Mouse (Mus musculus) MEL (cell line): Measurements from ENCODE around the gene Mrpl24. TPM values are rescaled to one million over a fixed set of nuclear protein-coding genes. Genes with fewer than 3 reads are reported as not detected.

Experiments used
- DNase-seq: peaks from one replicate; pipeline ENCODE4 v3.0.0; 2011; ENCODE audit warnings: low read depth, low spot score
- H3K27ac ChIP-seq: 2 replicates; pipeline ENCODE4 v1.5.1; 2012; ENCODE audit warnings: low read depth, mild to moderate bottlenecking, control low read depth, low read length, moderate library complexity; ENCODE audit not compliant: control insufficient read depth
- H3K27me3 ChIP-seq, 2 experiments: fragments of 150-350 bp in 1 of 2; sonication (generic) in 1 of 2; 2 replicates each; pipeline ENCODE4 v1.6.1; 2012; ENCODE audit warnings: low read length in 2 of 2, mild to moderate bottlenecking in 2 of 2, improper control_type of control experiment in 1 of 2, moderate library complexity in 1 of 2; ENCODE audit not compliant: insufficient read depth in 2 of 2, control insufficient read depth in 1 of 2
- H3K36me3 ChIP-seq, 2 experiments: 2 replicates each; pipeline ENCODE4 v1.6.1; 2012 to 2014; ENCODE audit warnings: low read length in 2 of 2, improper control_type of control experiment in 1 of 2, inconsistent platforms in 1 of 2, mild to moderate bottlenecking in 1 of 2; ENCODE audit not compliant: insufficient read depth in 2 of 2, control insufficient read depth in 1 of 2
- H3K4me1 ChIP-seq, 2 experiments: fragments of 150-350 bp in 1 of 2; sonication (generic) in 1 of 2; 2 replicates each; pipeline ENCODE4 v1.6.1; 2012; ENCODE audit warnings: low read length in 2 of 2, improper control_type of control experiment in 1 of 2, mild to moderate bottlenecking in 1 of 2; ENCODE audit not compliant: insufficient read depth in 2 of 2, control insufficient read depth in 1 of 2
- H3K4me3 ChIP-seq, 2 experiments: fragments of 150-350 bp in 1 of 2; sonication (generic) in 1 of 2; 2 replicates each; pipeline ENCODE4 v1.5.1; 2012; ENCODE audit warnings: low read depth in 2 of 2, low read length in 2 of 2, mild to moderate bottlenecking in 2 of 2, moderate library complexity in 2 of 2, control low read depth in 1 of 2, improper control_type of control experiment in 1 of 2; ENCODE audit not compliant: control insufficient read depth in 1 of 2, insufficient read depth in 1 of 2
- H3K79me2 ChIP-seq: 2 replicates; pipeline ENCODE4 v1.6.1; 2012; ENCODE audit warnings: mild to moderate bottlenecking, low read length, moderate library complexity; ENCODE audit not compliant: control insufficient read depth, poor library complexity, insufficient read depth
- H3K9ac ChIP-seq: 2 replicates; pipeline ENCODE4 v1.6.1; 2012; ENCODE audit warnings: low read depth, mild to moderate bottlenecking, control low read depth, low read length, moderate library complexity; ENCODE audit not compliant: control insufficient read depth, poor library complexity, severe bottlenecking
- H3K9me3 ChIP-seq: fragments of 150-350 bp; sonication (generic); replicated peaks from 2 replicates; pipeline ENCODE4 v1.6.1; 2012; ENCODE audit warnings: mild to moderate bottlenecking, low read length, improper control_type of control experiment, moderate library complexity; ENCODE audit not compliant: insufficient read depth
- CHD1 ChIP-seq: IDR thresholded peaks from 2 replicates; pipeline ENCODE4 v1.6.1; 2012; ENCODE audit warnings: low read depth, mild to moderate bottlenecking, inconsistent platforms, low read length, improper control_type of control experiment
- CTCF ChIP-seq, 3 experiments: IDR thresholded peaks in 2 of 3; conservative IDR thresholded peaks in 1 of 3; 2 replicates each; pipeline ENCODE4 v1.5.1; 2011 to 2012; ENCODE audit warnings: low read length in 3 of 3, low read depth in 2 of 3, mild to moderate bottlenecking in 2 of 3, improper control_type of control experiment in 1 of 3, inconsistent platforms in 1 of 3, mixed read lengths in 1 of 3, moderate library complexity in 1 of 3; ENCODE audit not compliant: control insufficient read depth in 1 of 3, insufficient read depth in 1 of 3, poor library complexity in 1 of 3, severe bottlenecking in 1 of 3
- ELF1 ChIP-seq: IDR thresholded peaks from 2 replicates; pipeline ENCODE4 v1.6.1; 2014; ENCODE audit warnings: low read depth, mild to moderate bottlenecking, inconsistent platforms, low read length, improper control_type of control experiment, moderate library complexity
- GATA1 ChIP-seq: IDR thresholded peaks from 2 replicates; pipeline ENCODE4 v1.6.1; 2011; ENCODE audit warnings: low read depth, low read length, improper control_type of control experiment
- KAT2A ChIP-seq: conservative IDR thresholded peaks from 2 replicates; pipeline ENCODE4 v1.6.1; 2012; ENCODE audit warnings: low read depth, low read length, improper control_type of control experiment, inconsistent platforms
- MAFK ChIP-seq: IDR thresholded peaks from 2 replicates; pipeline ENCODE4 v1.6.1; 2011; ENCODE audit warnings: low read depth, mild to moderate bottlenecking, low read length, improper control_type of control experiment, borderline replicate concordance
- MEF2A ChIP-seq: IDR thresholded peaks from 2 replicates; pipeline ENCODE4 v1.6.1; 2014; ENCODE audit warnings: low read depth, mild to moderate bottlenecking, inconsistent platforms, low read length, improper control_type of control experiment; ENCODE audit not compliant: poor library complexity, insufficient replicate concordance, severe bottlenecking; ENCODE audit errors: extremely low read depth
- MXI1 ChIP-seq: IDR thresholded peaks from 2 replicates; pipeline ENCODE4 v1.6.1; 2011; ENCODE audit warnings: mild to moderate bottlenecking, low read depth, low read length, improper control_type of control experiment
- MYB ChIP-seq: IDR thresholded peaks from 2 replicates; pipeline ENCODE4 v1.6.1; 2011; ENCODE audit warnings: mild to moderate bottlenecking, low read depth, low read length, improper control_type of control experiment
- MYC ChIP-seq: IDR thresholded peaks from 2 replicates; pipeline ENCODE4 v1.6.1; 2011; ENCODE audit warnings: low read depth, mild to moderate bottlenecking, low read length, improper control_type of control experiment, moderate library complexity
- NELFE ChIP-seq: IDR thresholded peaks from 2 replicates; pipeline ENCODE4 v1.6.1; 2011; ENCODE audit warnings: low read depth, low read length, improper control_type of control experiment
- NRF1 ChIP-seq: IDR thresholded peaks from 2 replicates; pipeline ENCODE4 v1.6.1; 2014; ENCODE audit warnings: low read depth, mild to moderate bottlenecking, inconsistent platforms, low read length, improper control_type of control experiment, moderate library complexity; ENCODE audit not compliant: poor library complexity, insufficient read depth, severe bottlenecking
- POLR2AphosphoS2 ChIP-seq: IDR thresholded peaks from 2 replicates; pipeline ENCODE4 v1.6.1; 2011; ENCODE audit warnings: low read length, improper control_type of control experiment
- RAD21 ChIP-seq: IDR thresholded peaks from 2 replicates; pipeline ENCODE4 v1.6.1; 2011; ENCODE audit warnings: mild to moderate bottlenecking, low read depth, low read length, improper control_type of control experiment
- SMC3 ChIP-seq: IDR thresholded peaks from 2 replicates; pipeline ENCODE4 v1.6.1; 2011; ENCODE audit warnings: low read depth, low read length, improper control_type of control experiment
- TAL1 ChIP-seq: IDR thresholded peaks from 2 replicates; pipeline ENCODE4 v1.6.1; 2012; ENCODE audit warnings: mild to moderate bottlenecking, inconsistent platforms, low read length, moderate library complexity, mixed read lengths
- TBP ChIP-seq: IDR thresholded peaks from 2 replicates; pipeline ENCODE4 v1.8.0; 2011; ENCODE audit warnings: low read depth, low read length, improper control_type of control experiment
- UBTF ChIP-seq: IDR thresholded peaks from 2 replicates; pipeline ENCODE4 v1.6.1; 2012; ENCODE audit warnings: low read depth, mild to moderate bottlenecking, inconsistent platforms, low read length, improper control_type of control experiment, moderate library complexity, borderline replicate concordance; ENCODE audit not compliant: insufficient read depth
- USF1 ChIP-seq: IDR thresholded peaks from 2 replicates; pipeline ENCODE4 v1.6.1; 2014; ENCODE audit warnings: low read depth, mild to moderate bottlenecking, inconsistent platforms, low read length, improper control_type of control experiment, moderate library complexity
- ZC3H11A ChIP-seq: IDR thresholded peaks from 2 replicates; pipeline ENCODE4 v1.6.1; 2012; ENCODE audit warnings: low read depth, mild to moderate bottlenecking, inconsistent platforms, low read length, improper control_type of control experiment
- ZMIZ1 ChIP-seq: IDR thresholded peaks from 2 replicates; pipeline ENCODE4 v1.6.1; 2012; ENCODE audit warnings: low read depth, mild to moderate bottlenecking, inconsistent platforms, low read length, improper control_type of control experiment, moderate library complexity
- polyA plus RNA-seq, 2 experiments: library from polyadenylated mRNA; stranded (reverse) in 1 of 2; unstranded in 1 of 2; fragments of >175 nt in 1 of 2; fragments of >200 nt in 1 of 2; gene quantifications; 2 replicates each; pipeline versions ENCODE4 v1.2.1 to v1.2.4; 2012; ENCODE audit warnings: low replicate concordance in 2 of 2, low read depth in 1 of 2; ENCODE audit not compliant: insufficient read length in 2 of 2, insufficient read depth in 1 of 2, missing spikeins in 1 of 2
- total RNA-seq: library from RNA; depleted of rRNA; stranded (reverse); fragments of 300-350 nt; gene quantifications from 2 replicates; pipeline ENCODE4 v1.2.3, GENCODE M21; 2012

Mrpl24 gene
- total and polyA plus RNA-seq, 3 experiments: 59.5 to 77.3 TPM; not detected in 1

DNA sequence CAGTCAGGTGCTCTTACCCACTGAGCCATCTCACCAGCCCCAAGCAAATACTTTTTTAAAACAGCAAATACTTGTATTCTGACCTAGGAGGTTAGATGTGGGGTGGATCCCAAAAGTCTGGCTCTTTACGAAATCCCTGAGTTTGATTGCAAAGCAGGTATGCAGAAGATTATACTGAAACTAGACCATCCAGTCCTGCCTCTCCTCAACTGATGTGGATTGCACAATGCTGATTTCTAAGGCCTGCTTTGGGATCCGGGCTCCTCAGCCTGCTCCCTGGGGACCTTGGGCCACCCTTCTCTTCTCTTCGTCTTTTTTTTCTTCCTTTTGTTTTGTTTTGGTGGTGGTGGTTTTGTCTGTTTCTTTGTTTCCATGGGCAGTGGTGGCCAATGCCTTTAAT lies 27.8 kb upstream of the Mrpl24 start:
- Histone ChIP-seq H3K79me2 (no peaks in the 10 kb centered on the region), H3K36me3 (peaks cover 0 to 2% of the 10 kb centered on the region in 2 experiments; a peak in 1 of 4 replicates), H3K4me1 (peaks cover 1 to 4% of the 10 kb centered on the region in 2 experiments; a peak in 2 of 4 replicates), H3K27me3 (no peaks in the 10 kb centered on the region), H3K9me3 (no peaks in the 10 kb centered on the region), H3K4me3 (no peak overlapping the region), H3K9ac (no peak overlapping the region), H3K27ac (no peak overlapping the region)
- TF ChIP-seq MEF2A (no peak), POLR2AphosphoS2 (no peak)
- DNase-seq: no peak

DNA sequence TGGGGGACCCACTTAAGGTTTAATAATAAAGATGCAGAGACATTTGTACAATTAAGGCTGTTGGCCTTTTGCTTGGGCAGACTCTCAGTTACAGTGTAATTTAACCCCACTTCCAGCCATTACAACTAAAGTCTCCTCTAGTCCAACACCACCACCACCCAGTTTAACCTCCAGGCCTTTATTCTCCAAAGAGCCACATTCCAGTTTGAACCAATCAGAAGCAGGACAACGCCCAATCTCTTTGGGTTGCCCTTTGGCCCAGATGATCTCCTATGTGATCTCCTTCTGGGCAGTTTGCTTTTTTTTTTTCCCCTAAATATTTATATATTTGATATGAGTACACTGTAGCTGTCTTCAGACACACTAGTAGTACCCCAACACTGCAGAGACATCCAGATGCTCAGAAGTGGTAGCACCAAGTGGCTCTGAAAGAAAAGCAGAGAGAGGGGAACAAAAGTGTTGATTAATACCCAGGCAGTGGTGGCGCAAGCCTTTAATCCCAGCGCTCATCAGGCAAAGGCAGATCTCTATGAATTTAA lies 25.9 kb upstream of the Mrpl24 start:
- Histone ChIP-seq H3K27ac (no peak overlapping the region), H3K9me3 (no peaks in the 10 kb centered on the region), H3K36me3 (peaks cover 0 to 2% of the 10 kb centered on the region in 2 experiments; a peak in 1 of 4 replicates), H3K4me3 (no peak overlapping the region), H3K9ac (no peak overlapping the region), H3K27me3 (no peaks in the 10 kb centered on the region), H3K4me1 (peaks cover 0 to 4% of the 10 kb centered on the region in 2 experiments; a peak in 2 of 4 replicates), H3K79me2 (no peaks in the 10 kb centered on the region)
- DNase-seq: no peak
- no peak for TF ChIP-seq TBP
- TF ChIP-seq NELFE: no peak
- TF ChIP-seq RAD21: no peak
- no peak for TF ChIP-seq UBTF
- no peak for TF ChIP-seq MYB
- no peak for TF ChIP-seq ELF1
- no peak for TF ChIP-seq MEF2A
- TF ChIP-seq USF1: no peak
- TF ChIP-seq NRF1: no peak
- no peak for TF ChIP-seq MAFK
- no peak for TF ChIP-seq MYC
- no peak for TF ChIP-seq CHD1
- no peak for TF ChIP-seq ZC3H11A
- no peak for TF ChIP-seq KAT2A
- TF ChIP-seq TAL1: no peak
- TF ChIP-seq GATA1: no peak
- no peak for TF ChIP-seq ZMIZ1
- no peak for TF ChIP-seq MXI1
- TF ChIP-seq CTCF (IDR thresholded peaks at IDR 0.05 in 2 of 3, conservative IDR thresholded peaks at IDR 0.05 in 1 of 3; ENCODE audit: control insufficient read depth in 1 of 3, insufficient read depth in 1 of 3, low read depth in 2 of 3, low read length in 3 of 3, poor library complexity in 1 of 3, severe bottlenecking in 1 of 3): no peak
- no peak for TF ChIP-seq SMC3
